Mouse (Mus musculus) lung, postnatal 4 days (tissue): ENCODE results near the gene Gstm3.

ENCODE experiments used
- DNase-seq, 2 experiments: peaks; one replicate each; pipeline ENCODE4 v3.0.0; 2021

The Gstm3 gene

GRCm38 (mm10) chr3:107927841-107928240 is 41.2 kb downstream of the Gstm3 start:
- DNase-seq, result no peak

GRCm38 (mm10) chr3:107925335-107925734 is 43.7 kb downstream of the Gstm3 start:
- no peak for DNase-seq

GRCm38 (mm10) chr3:107920348-107920747 is 48.7 kb downstream of the Gstm3 start:
- DNase-seq, result no peak

- peak in 1 of 2 experiments; percentile 59 for DNase-seq
Measured at GRCm38 (mm10) chr3:107917783-107918408, 51.2 kb downstream of the Gstm3 start.

GRCm38 (mm10) chr3:107917097-107917496 is 52.0 kb downstream of the Gstm3 start:
- DNase-seq, result no peak

- no peak for DNase-seq
Measured at GRCm38 (mm10) chr3:107916674-107917073, 52.4 kb downstream of the Gstm3 start.
